Mouse (Mus musculus) E14TG2a.4 (cell line): ENCODE results near the gene Tfb2m.

ENCODE experiments used
- H3K27me3 ChIP-seq: 2 replicates; pipeline ENCODE4 v1.6.1; 2014; ENCODE audit warnings: low read length, control low read depth; ENCODE audit not compliant: insufficient read depth
- H3K36me3 ChIP-seq: 2 replicates; pipeline ENCODE4 v1.6.1; 2014; ENCODE audit warnings: low read length, control low read depth; ENCODE audit not compliant: insufficient read depth
- H3K4me1 ChIP-seq: replicated peaks from 2 replicates; pipeline ENCODE4 v1.6.1; 2014; ENCODE audit warnings: low read depth, low read length, control low read depth
- H3K4me3 ChIP-seq: replicated peaks from 2 replicates; pipeline ENCODE4 v1.5.1; 2014; ENCODE audit warnings: mild to moderate bottlenecking, low read length
- H3K9me3 ChIP-seq: 2 replicates; pipeline ENCODE4 v1.6.1; 2014; ENCODE audit warnings: low read length, control low read depth
- CTCF ChIP-seq: conservative IDR thresholded peaks from 2 replicates; pipeline ENCODE4 v1.5.1; 2014; ENCODE audit warnings: low read length
- NANOG ChIP-seq: IDR thresholded peaks from 2 replicates; pipeline ENCODE4 v1.6.1; 2014; ENCODE audit warnings: borderline replicate concordance, low read length, mixed read lengths
- POU5F1 ChIP-seq: IDR thresholded peaks from 2 replicates; pipeline ENCODE4 v1.6.1; 2014; ENCODE audit warnings: low read length, borderline replicate concordance

Gene Tfb2m

DNA sequence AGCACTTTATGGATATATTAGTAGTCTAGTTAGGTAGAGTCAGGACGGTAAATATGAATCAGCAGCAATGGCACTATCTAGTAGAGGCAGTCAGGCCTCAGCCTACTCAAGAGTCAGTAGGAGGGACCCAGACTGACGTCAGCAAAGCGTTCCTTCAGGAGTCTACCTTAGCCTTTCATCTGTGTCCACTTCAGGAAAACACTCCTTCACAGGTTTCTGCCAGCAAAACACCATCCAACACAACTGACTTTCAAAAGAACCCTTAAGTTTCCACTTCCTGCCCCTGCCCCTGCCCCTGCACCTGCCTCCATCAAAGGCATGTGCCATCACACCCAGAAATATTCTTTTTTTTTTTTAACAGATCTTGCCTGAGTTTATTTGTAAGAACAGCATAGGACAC is 26.2 kb downstream of the Tfb2m start:
- Histone ChIP-seq H3K4me1 (peaks cover 25% of the 10 kb centered on the region), H3K4me3 (no peak overlapping the region), H3K27me3 (no peaks in the 10 kb centered on the region), H3K36me3 (peaks cover 6% of the 10 kb centered on the region; the same call in 1 of the 2 replicates), H3K9me3 (no peaks in the 10 kb centered on the region)
- TF ChIP-seq POU5F1 (no peak), NANOG (no peak), CTCF (no peak)

DNA sequence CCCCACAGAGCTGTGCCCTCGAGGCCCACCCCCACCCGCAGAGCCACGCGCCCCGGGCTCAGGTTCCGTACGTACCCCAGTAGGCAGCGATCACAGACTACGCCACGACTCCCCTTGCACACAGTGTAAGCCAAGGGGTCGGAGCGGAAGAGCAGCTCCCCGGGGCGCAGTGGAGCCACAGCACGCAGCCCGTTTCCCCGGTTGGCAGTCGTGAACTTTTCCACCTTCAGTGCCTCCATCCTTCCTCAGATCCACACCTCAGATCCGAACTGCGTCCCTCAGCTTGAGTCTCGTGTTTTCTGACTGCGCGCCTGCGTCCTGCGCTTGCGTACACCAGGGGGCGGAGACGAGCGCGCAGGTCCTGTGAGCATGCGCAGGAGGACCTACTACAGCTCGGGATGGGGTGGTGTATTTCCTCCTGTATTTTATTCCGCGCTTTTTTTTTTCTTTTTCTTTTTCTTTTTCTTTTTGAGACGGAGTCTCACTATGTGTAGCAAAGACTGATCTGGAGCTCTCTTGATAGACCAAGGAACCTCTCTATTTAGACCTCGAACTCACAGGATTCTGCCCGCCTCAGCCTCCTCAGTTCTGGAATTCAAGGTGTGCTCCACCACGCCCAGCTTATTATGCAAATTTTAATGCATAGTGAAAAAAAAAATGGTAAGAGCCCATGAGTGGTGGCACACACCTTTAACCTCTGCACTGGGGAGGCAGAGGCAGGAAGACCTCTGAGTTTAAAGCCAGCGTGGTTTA is 28.2 kb downstream of the Tfb2m start, which contains the start of gene Smyd3:
Smyd3 (minus strand) TSS at position 329 of the 753 bp plus-strand sequence.
- H3K9me3 ChIP-seq: no peaks in the 10 kb centered on the region
- peak; percentile 44 for TF ChIP-seq CTCF
- no peak for TF ChIP-seq NANOG

DNA sequence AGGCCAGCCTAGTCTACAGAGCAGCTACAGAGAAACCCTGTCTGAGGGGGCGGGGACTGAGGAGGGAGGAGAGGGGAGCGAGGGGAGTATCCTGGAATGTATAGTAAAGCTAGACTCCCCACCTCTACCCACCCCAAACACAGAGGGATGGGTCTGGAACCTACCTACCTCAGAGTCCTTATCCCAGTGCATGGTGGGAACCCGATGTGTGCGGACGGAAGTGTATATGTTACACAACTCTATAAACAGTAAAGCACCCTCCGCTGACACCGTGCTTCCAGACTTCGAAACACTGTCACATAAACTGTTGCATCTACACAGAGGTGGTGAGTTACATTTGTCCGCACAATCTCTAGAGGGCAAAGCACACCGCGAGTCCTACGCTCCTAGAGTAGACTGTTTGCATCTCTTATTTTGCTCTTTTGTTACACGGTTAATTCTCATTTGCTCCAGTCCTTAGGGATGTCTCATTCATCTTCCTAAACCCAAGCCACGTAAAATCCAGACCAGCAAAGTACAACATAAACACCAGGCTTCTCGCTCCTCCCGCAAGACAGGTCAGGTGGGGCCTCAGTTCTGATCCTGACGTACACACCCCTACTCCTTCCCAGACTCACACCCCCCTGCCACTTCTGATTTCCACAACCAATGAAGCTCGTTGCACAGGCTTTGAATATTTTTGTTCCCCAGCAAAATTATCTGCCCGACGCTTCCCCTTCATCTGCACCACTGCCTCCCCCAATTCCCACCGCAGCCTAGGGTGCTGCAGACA is 28.9 kb downstream of the Tfb2m start:
- peaks cover 24% of the 10 kb centered on the region for H3K36me3 ChIP-seq
- TF ChIP-seq POU5F1: no peak
- TF ChIP-seq NANOG: no peak
- TF ChIP-seq CTCF: no peak
- peaks cover 33% of the 10 kb centered on the region for H3K4me1 ChIP-seq
- H3K9me3 ChIP-seq: no peaks in the 10 kb centered on the region
- peak overlapping the region; percentile 94 for H3K4me3 ChIP-seq
- H3K27me3 ChIP-seq: no peaks in the 10 kb centered on the region

More for the DNA sequence above, 28.2 kb downstream of the Tfb2m start, which contains the start of gene Smyd3:
- no peaks in the 10 kb centered on the region for H3K27me3 ChIP-seq
- H3K4me1 ChIP-seq: peaks cover 25% of the 10 kb centered on the region
- peaks cover 19% of the 10 kb centered on the region for H3K36me3 ChIP-seq
- peak within 1 kb of the TSS; percentile 94 for H3K4me3 ChIP-seq

DNA sequence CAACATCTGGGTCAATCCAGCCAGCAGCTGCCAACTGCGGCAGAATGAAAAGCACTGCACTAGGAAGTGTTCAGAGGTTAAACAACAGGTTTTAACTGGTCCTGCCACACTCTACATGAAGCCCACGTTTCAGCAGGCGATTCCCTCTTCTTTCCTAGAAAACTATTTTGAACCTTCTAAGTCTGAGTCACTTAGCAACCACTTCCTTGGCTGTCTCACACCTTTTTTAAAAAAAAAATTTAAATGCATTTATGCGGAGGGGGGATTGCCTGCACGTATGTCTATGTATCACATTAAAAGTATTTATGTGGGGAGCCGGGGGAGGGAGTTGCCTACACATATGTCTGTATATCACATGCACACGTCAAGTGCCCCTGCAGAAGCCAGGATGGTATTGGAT is 34.2 kb downstream of the Tfb2m start:
- no peaks in the 10 kb centered on the region for H3K9me3 ChIP-seq
- peaks cover 31% of the 10 kb centered on the region for H3K36me3 ChIP-seq
- TF ChIP-seq POU5F1: no peak
- TF ChIP-seq NANOG: no peak
- no peak for TF ChIP-seq CTCF
- H3K27me3 ChIP-seq: no peaks in the 10 kb centered on the region
- peaks cover 55% of the 10 kb centered on the region for H3K4me1 ChIP-seq
- no peak overlapping the region for H3K4me3 ChIP-seq

DNA sequence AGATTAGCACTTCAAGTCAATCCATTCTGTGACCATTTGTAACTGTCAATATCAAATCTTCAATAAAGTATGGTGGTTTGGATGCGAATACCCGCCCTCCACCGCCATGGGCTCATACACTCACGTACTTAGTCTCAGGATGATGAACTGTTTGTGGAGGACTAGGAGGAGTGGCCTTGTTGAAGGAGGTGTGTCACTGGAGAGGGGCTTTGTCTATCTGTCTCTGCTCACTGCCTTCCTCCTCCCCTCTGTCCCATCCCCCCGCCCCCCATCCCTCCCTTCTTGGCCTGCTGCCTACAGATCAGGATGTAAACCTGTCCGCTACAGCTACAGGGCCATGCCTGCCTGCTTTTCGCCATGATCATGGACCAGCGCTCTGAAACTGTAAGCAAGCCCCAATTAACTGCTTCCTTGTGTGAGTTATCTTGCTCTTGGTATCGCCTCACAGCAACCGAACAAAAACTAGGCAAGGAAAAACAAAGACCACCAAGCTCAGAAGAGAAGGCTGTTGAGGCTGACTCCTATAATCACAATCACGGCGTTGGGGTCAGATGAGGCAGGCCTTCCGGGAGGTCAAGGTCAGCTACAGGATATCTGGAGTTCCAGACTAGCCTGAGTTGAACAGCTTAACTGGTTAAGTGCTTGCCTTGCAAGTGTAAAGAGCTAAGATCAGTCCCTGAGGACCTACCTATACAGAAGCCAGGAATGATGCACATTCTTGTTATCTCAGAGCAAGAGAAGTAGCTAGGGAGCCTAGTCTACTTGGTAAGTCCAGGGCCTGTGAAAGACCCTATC is 35.3 kb downstream of the Tfb2m start:
- TF ChIP-seq NANOG (no peak), CTCF (no peak), POU5F1 (no peak)
- peak overlapping the region; percentile 32; the same call in 1 of the 2 replicates for H3K4me3 ChIP-seq
- peaks cover 53% of the 10 kb centered on the region for H3K4me1 ChIP-seq
- no peaks in the 10 kb centered on the region for H3K9me3 ChIP-seq
- peaks cover 30% of the 10 kb centered on the region for H3K36me3 ChIP-seq
- no peaks in the 10 kb centered on the region for H3K27me3 ChIP-seq

DNA sequence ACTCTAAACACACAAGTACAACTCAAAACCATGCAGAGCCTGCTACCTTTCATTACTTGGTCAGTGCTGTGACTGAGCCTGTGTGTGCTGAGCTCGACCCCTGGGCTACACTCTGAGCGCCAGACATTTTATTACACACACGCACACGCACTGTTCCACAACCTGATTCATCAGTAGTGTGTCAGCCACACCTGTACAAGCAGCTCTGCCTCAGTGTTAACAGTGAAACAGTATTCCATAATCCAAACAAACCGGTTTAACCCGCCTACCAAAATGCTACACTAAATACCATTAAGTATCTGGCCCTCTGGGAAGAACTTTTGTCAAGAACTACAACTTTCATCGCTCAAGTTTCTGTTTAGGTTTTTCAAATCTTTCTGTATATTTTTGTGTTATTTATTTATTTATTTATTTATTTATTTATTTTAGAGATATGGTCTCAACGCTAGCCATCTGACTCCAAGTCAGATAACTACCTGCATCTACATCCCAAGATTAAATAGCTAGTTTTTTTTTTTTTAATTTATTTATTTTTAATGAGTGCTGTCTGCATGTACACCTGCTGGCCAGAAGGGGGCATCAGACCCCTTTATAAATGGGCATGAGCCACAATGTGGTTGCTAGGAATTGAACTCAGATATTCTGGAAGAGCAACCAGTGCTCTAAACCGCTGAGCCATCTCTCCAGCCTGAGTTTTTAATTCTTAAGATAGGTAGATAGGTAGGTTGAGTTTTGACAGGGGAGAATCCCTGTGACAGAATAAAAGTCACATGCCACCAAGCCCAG is 39.3 kb downstream of the Tfb2m start:
- Histone ChIP-seq H3K27me3 (no peaks in the 10 kb centered on the region), H3K9me3 (no peaks in the 10 kb centered on the region), H3K36me3 (peaks cover 16% of the 10 kb centered on the region), H3K4me1 (peaks cover 53% of the 10 kb centered on the region), H3K4me3 (no peak overlapping the region)
- TF ChIP-seq NANOG (no peak), CTCF (peak; percentile 71)

DNA sequence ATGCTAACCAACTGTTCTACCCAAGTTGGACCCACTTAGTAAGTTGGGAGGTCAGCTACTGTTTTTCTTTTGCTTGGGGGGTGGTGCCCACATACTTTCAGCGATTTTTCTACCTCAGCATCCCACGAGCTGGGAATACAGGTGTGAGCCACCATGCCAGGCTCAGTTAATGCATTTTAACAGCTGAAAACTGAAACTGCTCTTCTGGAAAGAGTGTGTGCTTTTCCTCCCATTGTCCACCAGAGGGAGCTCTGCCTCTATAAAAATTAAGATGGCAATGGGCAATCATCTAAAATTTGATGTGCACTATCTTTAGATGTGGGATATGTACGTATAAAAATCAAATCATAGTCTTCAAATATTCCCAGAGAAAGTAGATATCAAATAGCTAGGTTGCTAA is 43.5 kb downstream of the Tfb2m start:
- Histone ChIP-seq H3K4me3 (no peak overlapping the region), H3K36me3 (peaks cover 22% of the 10 kb centered on the region), H3K9me3 (no peaks in the 10 kb centered on the region), H3K27me3 (no peaks in the 10 kb centered on the region), H3K4me1 (peaks cover 40% of the 10 kb centered on the region)
- TF ChIP-seq CTCF (peak; percentile 94), POU5F1 (no peak), NANOG (no peak)

DNA sequence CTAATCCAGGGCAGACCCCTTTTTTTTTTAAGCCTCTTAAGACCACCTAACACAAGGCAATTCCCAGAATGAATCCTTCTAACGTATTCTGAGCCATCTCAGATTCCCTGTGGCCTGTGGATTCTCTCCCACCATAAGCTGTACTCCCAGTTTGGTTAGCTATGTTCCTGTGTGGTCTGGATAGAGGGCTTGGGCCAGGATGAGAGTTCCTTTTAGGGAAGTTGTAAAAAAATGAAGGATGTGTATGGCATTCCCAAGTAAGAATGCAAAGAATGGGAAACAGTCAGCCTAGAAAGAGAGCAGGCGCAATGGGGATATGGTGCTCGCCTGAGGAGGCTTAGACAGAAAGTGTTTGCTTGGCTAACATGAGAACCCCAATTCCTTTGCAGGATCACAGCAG is 46.8 kb downstream of the Tfb2m start:
- Histone ChIP-seq H3K4me1 (peaks cover 20% of the 10 kb centered on the region), H3K4me3 (no peak overlapping the region), H3K9me3 (no peaks in the 10 kb centered on the region), H3K36me3 (peaks cover 12% of the 10 kb centered on the region), H3K27me3 (no peaks in the 10 kb centered on the region)
- TF ChIP-seq POU5F1 (no peak), NANOG (no peak), CTCF (no peak)
